Mouse (Mus musculus) heart, embryonic 13.5 days (tissue): ENCODE measurements at regions not wholly inside any gene's neighbourhood (a gene's known extent, or its start where the extent isn't known, plus 50 kb on each side); places are given as distances from the start of the nearest gene placed in this dataset.
A peak's percentile ranks its signal among the peaks of the same experiment; 100 is the strongest.

Experiments
- ATAC-seq: fragments of 200-750 bp; cut with Nextera tagmentation; 2 replicates; pipeline ENCODE4 v1.8.0; 2017; ENCODE audit warnings: moderate TSS enrichment; ENCODE audit not compliant: insufficient number of reproducible peaks, low FRiP score, low TSS enrichment; ENCODE audit errors: extremely low read depth
- H3K27ac ChIP-seq: fragments of 300-500 bp; sonication (generic); replicated peaks from 2 replicates; pipeline ENCODE4 v1.5.1; 2015; ENCODE audit warnings: moderate library complexity, mild to moderate bottlenecking, inconsistent platforms
- H3K27me3 ChIP-seq: fragments of 300-500 bp; sonication (generic); replicated peaks from 2 replicates; pipeline ENCODE4 v1.6.1; 2015; ENCODE audit warnings: mild to moderate bottlenecking, inconsistent platforms
- H3K36me3 ChIP-seq: fragments of 300-500 bp; sonication (generic); 2 replicates; pipeline ENCODE4 v1.6.1; 2015; ENCODE audit warnings: mild to moderate bottlenecking, inconsistent platforms
- H3K4me1 ChIP-seq: fragments of 300-500 bp; sonication (generic); 2 replicates; pipeline ENCODE4 v1.6.1; 2015; ENCODE audit warnings: inconsistent platforms
- H3K4me2 ChIP-seq: fragments of 300-500 bp; sonication (generic); 2 replicates; pipeline ENCODE4 v1.6.1; 2015; ENCODE audit warnings: inconsistent platforms, mild to moderate bottlenecking, moderate library complexity
- H3K4me3 ChIP-seq: fragments of 300-500 bp; sonication (generic); 2 replicates; pipeline ENCODE4 v1.5.1; 2015; ENCODE audit warnings: moderate library complexity, mild to moderate bottlenecking, inconsistent platforms
- H3K9ac ChIP-seq: fragments of 300-500 bp; sonication (generic); 2 replicates; pipeline ENCODE4 v1.6.1; 2015; ENCODE audit warnings: inconsistent platforms, mild to moderate bottlenecking, moderate library complexity
- H3K9me3 ChIP-seq: fragments of 300-500 bp; sonication (generic); 2 replicates; pipeline ENCODE4 v1.6.1; 2016; ENCODE audit warnings: inconsistent platforms
- WGBS: fragments of 180-500 bp; shearing (Covaris S2); methylation state at CpG from one replicate; pipeline ENCODE4 v1.1.7; 2015; ENCODE audit warnings: mixed read lengths; 5-methylcytosine and 5-hydroxymethylcytosine counted together

- Histone ChIP-seq H3K4me3 (no peak overlapping the region), H3K4me2 (no peak overlapping the region), H3K27me3 (no peaks in the 10 kb centered on the region; the same call in 1 of the 2 replicates), H3K36me3 (no peaks in the 10 kb centered on the region), H3K9ac (no peak overlapping the region), H3K4me1 (peaks cover 3% of the 10 kb centered on the region; the same call in 1 of the 2 replicates), H3K27ac (no peak overlapping the region), H3K9me3 (no peaks in the 10 kb centered on the region)
- no peak for ATAC-seq
Measured at GRCm38 (mm10) chr7:72539915-72540314, 233.5 kb upstream of the Mctp2 start.

DNA sequence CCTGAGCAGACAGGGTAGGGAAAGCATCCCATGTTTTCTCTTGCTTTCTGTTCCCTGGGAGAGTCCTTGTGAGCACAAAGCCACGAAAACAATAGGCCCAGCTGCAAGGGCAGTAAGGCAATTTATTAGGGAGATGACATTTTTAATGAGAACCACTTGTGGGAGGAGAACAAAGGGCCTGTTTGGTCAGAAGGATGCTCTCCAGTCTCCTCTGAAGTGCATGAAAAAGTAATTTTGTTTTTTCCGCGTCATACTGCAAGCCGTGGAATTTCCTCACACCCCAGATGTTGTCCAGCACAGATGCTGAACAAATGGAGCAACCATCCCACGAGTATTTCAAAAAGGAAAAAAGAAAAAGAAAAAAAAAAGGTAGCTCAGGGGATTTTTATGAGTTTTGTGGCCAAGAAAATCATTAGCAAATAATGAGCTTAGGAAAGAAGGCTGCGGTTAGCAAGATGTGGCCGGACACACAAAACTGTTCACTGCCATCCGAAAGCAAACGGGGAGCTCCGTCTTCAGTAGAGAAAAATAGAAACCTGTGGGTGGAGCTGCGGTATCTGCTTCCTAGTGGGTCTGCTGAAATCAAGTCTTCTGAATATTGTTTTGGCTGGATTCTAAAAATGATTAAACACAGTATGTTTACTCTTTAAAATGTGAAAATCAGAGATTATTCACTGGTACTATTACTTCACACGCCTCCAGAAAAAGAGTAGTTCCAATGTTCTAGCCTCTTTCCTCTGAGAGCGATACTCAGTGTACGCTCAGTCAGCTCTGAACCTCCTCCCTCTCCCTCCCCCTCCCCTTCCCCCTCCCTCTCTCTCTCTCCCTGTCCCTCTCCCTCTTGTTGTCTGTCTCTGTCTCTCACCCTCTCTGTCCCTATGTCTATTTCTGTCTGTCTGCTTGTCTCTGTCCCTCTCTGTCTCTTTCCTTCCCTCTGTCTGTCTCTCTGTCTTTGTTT lies 235.4 kb upstream of the Mctp2 start:
- no peak for ATAC-seq
- H3K4me2 ChIP-seq = peak overlapping the region; percentile 13; the same call in 1 of the 2 replicates
- 57% methylated on average over 14 of the region's 14 CpGs for WGBS

DNA sequence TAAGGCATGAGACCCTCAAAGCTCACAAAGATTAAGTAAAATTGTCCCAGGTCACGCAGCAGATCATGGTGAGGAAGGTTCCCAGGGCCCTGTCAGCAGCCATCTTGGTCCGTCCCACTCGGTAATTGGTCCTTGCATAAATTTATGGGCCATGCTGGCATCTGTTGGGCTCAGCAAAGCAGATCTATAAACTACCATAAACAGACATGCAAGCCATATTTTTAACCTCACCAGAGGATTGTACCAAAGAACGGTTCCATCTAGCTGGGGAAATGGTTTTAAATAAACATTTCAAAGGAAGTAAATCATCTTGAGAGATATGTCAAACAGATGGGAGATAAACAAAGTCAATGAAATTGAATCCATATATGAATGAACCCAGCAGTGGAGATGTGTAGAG lies 237.1 kb upstream of the Mctp2 start:
- Histone ChIP-seq H3K27me3 (no peaks in the 10 kb centered on the region; the same call in 1 of the 2 replicates), H3K36me3 (no peaks in the 10 kb centered on the region), H3K4me3 (no peak overlapping the region), H3K9me3 (no peaks in the 10 kb centered on the region), H3K4me2 (no peak overlapping the region), H3K27ac (no peak overlapping the region), H3K4me1 (peaks cover 3% of the 10 kb centered on the region; the same call in 1 of the 2 replicates), H3K9ac (no peak overlapping the region)
- WGBS = 74% methylated on average over 4 of the region's 4 CpGs
- no peak for ATAC-seq

More for the DNA sequence above, 235.4 kb upstream of the Mctp2 start:
- Histone ChIP-seq H3K27me3 (no peaks in the 10 kb centered on the region; the same call in 1 of the 2 replicates), H3K27ac (no peak overlapping the region), H3K9ac (no peak overlapping the region), H3K9me3 (no peaks in the 10 kb centered on the region), H3K4me1 (peaks cover 3% of the 10 kb centered on the region; the same call in 1 of the 2 replicates), H3K36me3 (no peaks in the 10 kb centered on the region), H3K4me3 (no peak overlapping the region)

- no peak for ATAC-seq
- H3K4me1 ChIP-seq = peaks cover 3% of the 10 kb centered on the region; the same call in 1 of the 2 replicates
- 32% methylated on average over 4 of the region's 4 CpGs for WGBS
- H3K27me3 ChIP-seq = no peaks in the 10 kb centered on the region; the same call in 1 of the 2 replicates
- H3K4me2 ChIP-seq = no peak overlapping the region
- H3K36me3 ChIP-seq = no peaks in the 10 kb centered on the region
- no peak overlapping the region for H3K27ac ChIP-seq
- H3K4me3 ChIP-seq = no peak overlapping the region
- H3K9me3 ChIP-seq = no peaks in the 10 kb centered on the region
- no peak overlapping the region for H3K9ac ChIP-seq
Measured at GRCm38 (mm10) chr7:72543946-72544345, 237.5 kb upstream of the Mctp2 start.

- no peak overlapping the region for H3K4me3 ChIP-seq
- no peaks in the 10 kb centered on the region for H3K9me3 ChIP-seq
- ATAC-seq = no peak
- H3K36me3 ChIP-seq = no peaks in the 10 kb centered on the region
- no peaks in the 10 kb centered on the region for H3K27me3 ChIP-seq
- H3K4me2 ChIP-seq = no peak overlapping the region
- no peaks in the 10 kb centered on the region for H3K4me1 ChIP-seq
- H3K27ac ChIP-seq = no peak overlapping the region
- no peak overlapping the region for H3K9ac ChIP-seq
Measured at GRCm38 (mm10) chr7:72567378-72567777, 261.0 kb upstream of the Mctp2 start.

- H3K4me3 ChIP-seq = no peak overlapping the region
- no peak overlapping the region for H3K27ac ChIP-seq
- H3K4me1 ChIP-seq = no peaks in the 10 kb centered on the region
- no peak overlapping the region for H3K9ac ChIP-seq
- H3K4me2 ChIP-seq = no peak overlapping the region
- H3K27me3 ChIP-seq = no peaks in the 10 kb centered on the region
- H3K9me3 ChIP-seq = no peaks in the 10 kb centered on the region
- no peak for ATAC-seq
- H3K36me3 ChIP-seq = no peaks in the 10 kb centered on the region
Measured at GRCm38 (mm10) chr7:72569177-72569576, 262.8 kb upstream of the Mctp2 start.

GRCm38 (mm10) chr7:72574316-72574715 lies 267.9 kb upstream of the Mctp2 start:
- Histone ChIP-seq H3K36me3 (no peaks in the 10 kb centered on the region), H3K9me3 (no peaks in the 10 kb centered on the region), H3K27me3 (no peaks in the 10 kb centered on the region), H3K4me3 (no peak overlapping the region), H3K4me1 (no peaks in the 10 kb centered on the region), H3K4me2 (no peak overlapping the region), H3K9ac (no peak overlapping the region), H3K27ac (no peak overlapping the region)
- WGBS = 72% methylated on average over 1 of the region's 1 CpGs
- no peak for ATAC-seq

- H3K27me3 ChIP-seq = no peaks in the 10 kb centered on the region
- no peaks in the 10 kb centered on the region for H3K4me1 ChIP-seq
- H3K36me3 ChIP-seq = no peaks in the 10 kb centered on the region
- WGBS = 69% methylated on average over 3 of the region's 3 CpGs
- H3K27ac ChIP-seq = no peak overlapping the region
- H3K9ac ChIP-seq = no peak overlapping the region
- H3K4me2 ChIP-seq = no peak overlapping the region
- ATAC-seq = no peak
- H3K4me3 ChIP-seq = no peak overlapping the region
- H3K9me3 ChIP-seq = no peaks in the 10 kb centered on the region
Measured at GRCm38 (mm10) chr7:72584427-72584826, 278.0 kb upstream of the Mctp2 start.

GRCm38 (mm10) chr7:72589241-72589668 lies 282.8 kb upstream of the Mctp2 start:
- Histone ChIP-seq H3K9ac (no peak overlapping the region), H3K27ac (no peak overlapping the region), H3K36me3 (no peaks in the 10 kb centered on the region), H3K9me3 (no peaks in the 10 kb centered on the region), H3K4me2 (no peak overlapping the region), H3K27me3 (no peaks in the 10 kb centered on the region), H3K4me1 (no peaks in the 10 kb centered on the region), H3K4me3 (no peak overlapping the region)
- ATAC-seq = no peak
- 51% methylated on average over 3 of the region's 3 CpGs for WGBS

DNA sequence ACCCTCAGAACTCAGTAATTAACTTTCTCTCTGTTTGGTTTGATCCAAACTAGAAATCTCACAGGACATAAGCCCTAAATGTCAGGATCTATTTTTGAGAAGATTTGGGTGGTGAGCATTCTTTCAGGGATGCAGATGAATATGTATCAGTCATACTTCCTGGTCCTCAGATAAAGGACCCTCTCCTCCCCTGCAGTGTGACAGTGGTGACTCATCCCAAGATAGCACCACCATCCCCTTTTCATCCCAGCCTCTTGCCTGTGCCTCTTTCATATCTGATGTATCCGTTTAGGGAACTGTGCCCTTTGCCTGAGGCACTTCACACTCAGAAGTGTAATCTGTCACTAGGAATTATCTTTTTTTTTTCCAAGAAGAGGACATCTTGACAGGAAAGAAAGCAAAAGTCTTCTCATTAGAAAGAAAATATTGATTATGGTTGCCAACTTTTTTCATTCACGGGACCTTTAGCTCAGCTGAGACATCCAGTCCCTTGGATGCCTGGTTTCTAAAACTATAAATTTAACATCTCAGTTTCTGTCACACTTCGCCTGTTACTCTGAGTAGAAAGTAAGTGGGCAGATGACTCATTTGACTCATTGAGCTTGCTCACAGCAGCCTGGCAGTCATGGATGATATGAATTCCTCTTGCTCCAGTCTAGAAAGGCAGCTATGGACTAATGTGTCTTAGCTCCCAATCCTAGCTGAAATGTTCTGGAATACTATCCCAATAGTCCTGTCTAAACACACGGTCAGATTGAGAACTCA lies 284.1 kb upstream of the Mctp2 start:
- H3K9me3 ChIP-seq = no peaks in the 10 kb centered on the region
- no peak overlapping the region for H3K4me2 ChIP-seq
- no peaks in the 10 kb centered on the region for H3K27me3 ChIP-seq
- H3K4me1 ChIP-seq = no peaks in the 10 kb centered on the region
- H3K27ac ChIP-seq = no peak overlapping the region
- ATAC-seq = no peak
- no peaks in the 10 kb centered on the region for H3K36me3 ChIP-seq
- no peak overlapping the region for H3K9ac ChIP-seq
- WGBS = 55% methylated on average over 4 of the region's 4 CpGs
- no peak overlapping the region for H3K4me3 ChIP-seq

DNA sequence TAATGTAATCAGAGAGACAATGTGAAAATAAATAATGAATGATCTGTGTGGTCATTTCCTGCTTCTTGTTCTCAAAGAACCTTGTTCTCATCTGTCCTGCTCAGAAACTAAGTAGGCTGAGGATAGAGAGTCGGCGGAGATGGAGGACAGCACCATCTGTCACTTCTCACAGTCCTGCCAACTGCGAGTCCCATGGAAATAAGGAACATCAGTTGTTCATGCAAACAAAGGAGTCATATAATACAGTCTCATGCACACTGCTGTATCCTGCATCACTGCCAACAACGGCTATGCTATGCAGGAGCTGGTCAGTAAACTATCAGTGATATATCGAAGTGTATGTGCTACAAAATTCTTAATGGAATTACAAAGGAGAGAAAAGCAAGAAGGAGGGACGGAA lies 285.7 kb upstream of the Mctp2 start:
- H3K9ac ChIP-seq = no peak overlapping the region
- H3K4me2 ChIP-seq = no peak overlapping the region
- H3K27ac ChIP-seq = no peak overlapping the region
- no peaks in the 10 kb centered on the region for H3K36me3 ChIP-seq
- 71% methylated on average over 6 of the region's 6 CpGs for WGBS
- no peak for ATAC-seq
- H3K4me3 ChIP-seq = no peak overlapping the region
- no peaks in the 10 kb centered on the region for H3K27me3 ChIP-seq
- H3K9me3 ChIP-seq = no peaks in the 10 kb centered on the region
- H3K4me1 ChIP-seq = no peaks in the 10 kb centered on the region
